Mouse (Mus musculus): ENCODE results near the gene Usp29. TPM values are rescaled to one million over a fixed set of nuclear protein-coding genes. Genes with fewer than 3 reads are reported as not detected.

Gene Usp29
- polyA plus RNA-seq (2012; rRNA removed): 17.1 and 17.8 TPM in 2 replicates

GRCm38 (mm10) chr7:6730241-6730640 lies at the start of gene Usp29, which contains the start of gene Peg3:
Usp29 (plus strand) TSS chr7:6730578.
Peg3 (minus strand) TSS chr7:6730431.
- peak within 1 kb of the TSS; percentile 94 for H3K27ac ChIP-seq (ENCODE audit: insufficient read depth, low read length)
- no peaks in the 10 kb centered on the region for H3K27me3 ChIP-seq (ENCODE audit: control insufficient read depth, insufficient read depth, low read length)
- H3K4me3 ChIP-seq (replicated peaks; ENCODE audit: insufficient read depth, low read depth, low read length): peak within 1 kb of the TSS; percentile 89
- DNase-seq: peak; percentile 92 to 96
- TF ChIP-seq CTCF (IDR thresholded peaks at IDR 0.05; ENCODE audit: borderline replicate concordance, insufficient read depth, low read depth, low read length) (no peak), POLR2A (IDR thresholded peaks at IDR 0.05; ENCODE audit: borderline replicate concordance, insufficient read depth, low read length) (peak; percentile 99)
- WGBS: 46% methylated on average over 24 of the region's 24 CpGs
- H3K4me1 ChIP-seq (ENCODE audit: control insufficient read depth, insufficient read depth, low read length): no peaks in the 10 kb centered on the region

GRCm38 (mm10) chr7:6685511-6685910 lies 44.9 kb upstream of the Usp29 start:
- Histone ChIP-seq H3K4me3 (replicated peaks; ENCODE audit: insufficient read depth, low read depth, low read length) (no peak overlapping the region), H3K4me1 (ENCODE audit: control insufficient read depth, insufficient read depth, low read length) (no peaks in the 10 kb centered on the region), H3K27me3 (ENCODE audit: control insufficient read depth, insufficient read depth, low read length) (no peaks in the 10 kb centered on the region), H3K27ac (ENCODE audit: insufficient read depth, low read length) (no peak overlapping the region)
- TF ChIP-seq POLR2A (IDR thresholded peaks at IDR 0.05; ENCODE audit: borderline replicate concordance, insufficient read depth, low read length) (no peak), CTCF (IDR thresholded peaks at IDR 0.05; ENCODE audit: borderline replicate concordance, insufficient read depth, low read depth, low read length) (no peak)
- DNase-seq: no peak
- 93% methylated on average over 6 of the region's 6 CpGs for WGBS

- Histone ChIP-seq H3K27me3 (ENCODE audit: control insufficient read depth, insufficient read depth, low read length) (no peaks in the 10 kb centered on the region; the same call in 1 of the 2 replicates), H3K4me1 (ENCODE audit: control insufficient read depth, insufficient read depth, low read length) (no peaks in the 10 kb centered on the region), H3K4me3 (replicated peaks; ENCODE audit: insufficient read depth, low read depth, low read length) (peak within 1 kb of the TSS; percentile 55), H3K27ac (ENCODE audit: insufficient read depth, low read length) (no peak within 1 kb of the TSS)
- DNase-seq: peak; percentile 87
- TF ChIP-seq CTCF (IDR thresholded peaks at IDR 0.05; ENCODE audit: borderline replicate concordance, insufficient read depth, low read depth, low read length) (no peak), POLR2A (IDR thresholded peaks at IDR 0.05; ENCODE audit: borderline replicate concordance, insufficient read depth, low read length) (no peak)
- WGBS: 10% methylated on average over 32 of the region's 32 CpGs
Observed at GRCm38 (mm10) chr7:6696241-6697045, 33.9 kb upstream of the Usp29 start, which contains the start of gene Zim1. Zim1 (minus strand) TSS chr7:6696450.

GRCm38 (mm10) chr7:6699230-6699629 lies 31.1 kb upstream of the Usp29 start:
- Histone ChIP-seq H3K4me3 (replicated peaks; ENCODE audit: insufficient read depth, low read depth, low read length) (no peak overlapping the region), H3K4me1 (ENCODE audit: control insufficient read depth, insufficient read depth, low read length) (no peaks in the 10 kb centered on the region), H3K27ac (ENCODE audit: insufficient read depth, low read length) (no peak overlapping the region), H3K27me3 (ENCODE audit: control insufficient read depth, insufficient read depth, low read length) (no peaks in the 10 kb centered on the region; the same call in 1 of the 2 replicates)
- no peak for DNase-seq
- no peak for TF ChIP-seq CTCF (IDR thresholded peaks at IDR 0.05; ENCODE audit: borderline replicate concordance, insufficient read depth, low read depth, low read length)
- TF ChIP-seq POLR2A (IDR thresholded peaks at IDR 0.05; ENCODE audit: borderline replicate concordance, insufficient read depth, low read length): no peak
- 39% methylated on average over 3 of the region's 3 CpGs for whole genome bisulfite sequencing

- Histone ChIP-seq H3K27ac (ENCODE audit: insufficient read depth, low read length) (no peak overlapping the region), H3K4me1 (ENCODE audit: control insufficient read depth, insufficient read depth, low read length) (no peaks in the 10 kb centered on the region), H3K4me3 (replicated peaks; ENCODE audit: insufficient read depth, low read depth, low read length) (no peak overlapping the region), H3K27me3 (ENCODE audit: control insufficient read depth, insufficient read depth, low read length) (no peaks in the 10 kb centered on the region)
- DNase-seq: no peak
- WGBS: 55% methylated on average over 23 of the region's 23 CpGs
- TF ChIP-seq POLR2A (IDR thresholded peaks at IDR 0.05; ENCODE audit: borderline replicate concordance, insufficient read depth, low read length): no peak
Observed at GRCm38 (mm10) chr7:6707416-6708015, 22.9 kb upstream of the Usp29 start.

- WGBS: 87% methylated on average over 17 of the region's 17 CpGs
- Histone ChIP-seq H3K4me3 (replicated peaks; ENCODE audit: insufficient read depth, low read depth, low read length) (no peak overlapping the region), H3K27ac (ENCODE audit: insufficient read depth, low read length) (no peak overlapping the region), H3K4me1 (ENCODE audit: control insufficient read depth, insufficient read depth, low read length) (no peaks in the 10 kb centered on the region), H3K27me3 (ENCODE audit: control insufficient read depth, insufficient read depth, low read length) (no peaks in the 10 kb centered on the region)
- no peak for TF ChIP-seq POLR2A (IDR thresholded peaks at IDR 0.05; ENCODE audit: borderline replicate concordance, insufficient read depth, low read length)
- no peak for TF ChIP-seq CTCF (IDR thresholded peaks at IDR 0.05; ENCODE audit: borderline replicate concordance, insufficient read depth, low read depth, low read length)
- no peak for DNase-seq
Observed at GRCm38 (mm10) chr7:6708451-6709180, 21.8 kb upstream of the Usp29 start.

- DNase-seq: no peak
- no peak overlapping the region for H3K4me3 ChIP-seq (replicated peaks; ENCODE audit: insufficient read depth, low read depth, low read length)
- 94% methylated on average over 15 of the region's 15 CpGs for WGBS
- TF ChIP-seq POLR2A (IDR thresholded peaks at IDR 0.05; ENCODE audit: borderline replicate concordance, insufficient read depth, low read length) (no peak), CTCF (IDR thresholded peaks at IDR 0.05; ENCODE audit: borderline replicate concordance, insufficient read depth, low read depth, low read length) (no peak)
- H3K27ac ChIP-seq (ENCODE audit: insufficient read depth, low read length): no peak overlapping the region
- no peaks in the 10 kb centered on the region for H3K4me1 ChIP-seq (ENCODE audit: control insufficient read depth, insufficient read depth, low read length)
- H3K27me3 ChIP-seq (ENCODE audit: control insufficient read depth, insufficient read depth, low read length): no peaks in the 10 kb centered on the region
Observed at GRCm38 (mm10) chr7:6709396-6709795, 21.0 kb upstream of the Usp29 start.

All from cerebellum, adult 2 months (tissue).